ENCODE assay signal across 9 mouse cellular contexts in genomic region chr8:110629245-110630063, GRCm38 (mm10). TPM values are rescaled to one million over a fixed set of nuclear protein-coding genes. Genes with fewer than 3 reads are reported as not detected.
A peak's percentile ranks its signal among the peaks of the same experiment; 100 is the strongest.
DNase-seq lines count a peak whose midpoint lies in the region; ATAC-seq and TF ChIP-seq lines count a peak whose summit lies in the region.
"Had no signal": no experiment of that assay in that cellular context is flagged by ENCODE, and none has a peak within 500 bp of the region (broad histone marks: within the 10 kb centered on the region; RNA-seq: fewer than 3 reads in every experiment).

No protein-coding gene starts in this region.

- TF ChIP-seq CTCF in ES-Bruce4 (IDR thresholded peaks at IDR 0.05; ENCODE audit: low read depth, low read length), result peak; percentile 40
- TF ChIP-seq CTCF in bone marrow, adult 2 months (IDR thresholded peaks at IDR 0.05; ENCODE audit: control insufficient read depth, insufficient read depth, low read length), result peak; percentile 9; the same call in 1 of the 2 replicates

- no peak for TF ChIP-seq EP300 in ES-Bruce4 (IDR thresholded peaks at IDR 0.05; ENCODE audit: insufficient read depth, low read depth, low read length)

- H3K9ac ChIP-seq in hindbrain, embryonic 14.5 days, result no peak overlapping the region
- H3K9ac ChIP-seq in hindbrain, embryonic 12.5 days, result no peak overlapping the region
- no peak overlapping the region for H3K9ac ChIP-seq in ES-Bruce4 (ENCODE audit: low read depth, poor library complexity, severe bottlenecking)
- no peak overlapping the region for H3K9ac ChIP-seq in embryonic facial prominence, embryonic 15.5 days

- no peaks in the 10 kb centered on the region for H3K27me3 ChIP-seq in hindbrain, embryonic 14.5 days (ENCODE audit: control insufficient read depth, insufficient read depth, low read length)
- no peaks in the 10 kb centered on the region for H3K27me3 ChIP-seq in hindbrain, embryonic 12.5 days
- no peaks in the 10 kb centered on the region for H3K27me3 ChIP-seq in ES-Bruce4 (ENCODE audit: control insufficient read depth, insufficient read depth, low read length, poor library complexity, severe bottlenecking)
- H3K27me3 ChIP-seq in embryonic facial prominence, embryonic 15.5 days, result no peaks in the 10 kb centered on the region
- H3K27me3 ChIP-seq: megakaryocyte, embryonic 14.5 days had no signal

- WGBS in hindbrain, embryonic 14.5 days, result 65% methylated on average over 9 of the region's 9 CpGs
- 70% methylated on average over 9 of the region's 9 CpGs for WGBS in hindbrain, embryonic 12.5 days
- WGBS in bone marrow, adult 2 months, result 81% methylated on average over 9 of the region's 9 CpGs
- WGBS in embryonic facial prominence, embryonic 15.5 days, result 58% methylated on average over 9 of the region's 9 CpGs

- DNase-seq in hindbrain, embryonic 14.5 days (ENCODE audit: low spot score), result peak; percentile 49
- peak; percentile 40 to 70 for DNase-seq in layer of hippocampus, postnatal 14 days (ENCODE audit: low spot score in 2 of 2)
- DNase-seq in mesoderm, embryonic 11.5 days (ENCODE audit: low read depth, low spot score), result peak; percentile 56
- peak; percentile 79 for DNase-seq in thymus, postnatal 4 days

- no peak overlapping the region for H3K4me2 ChIP-seq in hindbrain, embryonic 14.5 days (replicated peaks)
- no peak overlapping the region for H3K4me2 ChIP-seq in hindbrain, embryonic 12.5 days (replicated peaks)
- no peak overlapping the region for H3K4me2 ChIP-seq in embryonic facial prominence, embryonic 15.5 days (replicated peaks)

- no peak overlapping the region for H3K27ac ChIP-seq in hindbrain, embryonic 14.5 days
- no peak overlapping the region for H3K27ac ChIP-seq in hindbrain, embryonic 12.5 days
- no peak overlapping the region for H3K27ac ChIP-seq in ES-Bruce4 (ENCODE audit: insufficient read depth, low read length)
- no peak overlapping the region for H3K27ac ChIP-seq in bone marrow, adult 2 months (ENCODE audit: control insufficient read depth, insufficient read depth, low read depth, low read length, poor library complexity)
- H3K27ac ChIP-seq in embryonic facial prominence, embryonic 15.5 days (replicated peaks), result peak overlapping the region; percentile 74

- H3K4me3 ChIP-seq in hindbrain, embryonic 14.5 days (replicated peaks; ENCODE audit: low read length), result no peak overlapping the region
- H3K4me3 ChIP-seq in hindbrain, embryonic 12.5 days, result no peak overlapping the region
- no peak overlapping the region for H3K4me3 ChIP-seq in ES-Bruce4 (ENCODE audit: low read depth, low read length)
- H3K4me3 ChIP-seq in bone marrow, adult 2 months (replicated peaks; ENCODE audit: control insufficient read depth, low read depth, low read length), result no peak overlapping the region
- H3K4me3 ChIP-seq in embryonic facial prominence, embryonic 15.5 days (replicated peaks), result no peak overlapping the region

- TF ChIP-seq POLR2A in ES-Bruce4 (IDR thresholded peaks at IDR 0.05; ENCODE audit: insufficient read depth, low read length), result no peak
- no peak for TF ChIP-seq POLR2A in bone marrow, adult 2 months (IDR thresholded peaks at IDR 0.05; ENCODE audit: borderline replicate concordance, control insufficient read depth, low read depth, low read length)

- H3K36me3 ChIP-seq in hindbrain, embryonic 14.5 days (replicated peaks; ENCODE audit: control insufficient read depth, insufficient read depth), result peaks cover 27% of the 10 kb centered on the region
- H3K36me3 ChIP-seq in hindbrain, embryonic 12.5 days, result peaks cover 27% of the 10 kb centered on the region
- peaks cover 26% of the 10 kb centered on the region for H3K36me3 ChIP-seq in ES-Bruce4 (ENCODE audit: control insufficient read depth, insufficient read depth, low read length, poor library complexity, severe bottlenecking)
- peaks cover 14% of the 10 kb centered on the region for H3K36me3 ChIP-seq in embryonic facial prominence, embryonic 15.5 days

- no peak for ATAC-seq in hindbrain, embryonic 14.5 days (ENCODE audit: low FRiP score)
- ATAC-seq in hindbrain, embryonic 12.5 days (ENCODE audit: low FRiP score), result no peak
- no peak for ATAC-seq in embryonic facial prominence, embryonic 15.5 days (ENCODE audit: insufficient number of reproducible peaks, low FRiP score, low TSS enrichment, low read depth)

- H3K4me1 ChIP-seq in hindbrain, embryonic 14.5 days (replicated peaks; ENCODE audit: control insufficient read depth, insufficient read depth, low read length), result no peaks in the 10 kb centered on the region
- 0 out of 2 replicates have a peak, but pooled peaks cover 3% of the 10 kb centered on the region for H3K4me1 ChIP-seq in hindbrain, embryonic 12.5 days
- no peaks in the 10 kb centered on the region for H3K4me1 ChIP-seq in ES-Bruce4 (ENCODE audit: control insufficient read depth, insufficient read depth, low read length)
- H3K4me1 ChIP-seq in bone marrow, adult 2 months (ENCODE audit: control insufficient read depth, insufficient read depth, low read length), result no peaks in the 10 kb centered on the region
- peaks cover 29% of the 10 kb centered on the region for H3K4me1 ChIP-seq in embryonic facial prominence, embryonic 15.5 days

- H3K9me3 ChIP-seq in hindbrain, embryonic 14.5 days (ENCODE audit: control insufficient read depth, low read length), result no peaks in the 10 kb centered on the region
- no peaks in the 10 kb centered on the region for H3K9me3 ChIP-seq in hindbrain, embryonic 12.5 days (replicated peaks)
- H3K9me3 ChIP-seq in ES-Bruce4 (replicated peaks; ENCODE audit: control insufficient read depth, insufficient read depth, low read length, poor library complexity, severe bottlenecking), result no peaks in the 10 kb centered on the region
- no peaks in the 10 kb centered on the region for H3K9me3 ChIP-seq in embryonic facial prominence, embryonic 15.5 days (replicated peaks)
- H3K9me3 ChIP-seq: megakaryocyte, embryonic 14.5 days had no signal

RNA-seq across cellular contexts. Expression of gene Vac14, which starts 11.1 kb away (rescaled TPM):
- polyA plus RNA-seq in hindbrain, embryonic 14.5 days (2014; fragmentation: Nextera tagmentation; extraction: Ambion mirVana), result 32.8 and 34.8 TPM in 2 replicates
- polyA plus RNA-seq in hindbrain, embryonic 12.5 days (2016; fragmentation: Nextera tagmentation; extraction: Ambion mirVana), result 29.5 and 29.7 TPM in 2 replicates
- 31.6 and 36.0 TPM in 2 replicates for polyA plus RNA-seq in ES-Bruce4 (2011; ENCODE audit: insufficient read depth, insufficient read length, low read depth, missing spikeins)
- 10.1 and 19.2 TPM in 2 replicates for polyA plus RNA-seq in bone marrow, adult 2 months (2011; ENCODE audit: insufficient read depth, insufficient read length, low replicate concordance, missing spikeins)
- 17.5 and 18.6 TPM in 2 replicates for polyA plus RNA-seq in embryonic facial prominence, embryonic 15.5 days (2015; fragmentation: Nextera tagmentation; extraction: Ambion mirVana)
- 10 to 100 TPM; 24.5 to 26.6 TPM for total RNA-seq in layer of hippocampus, postnatal 14 days (2021)
